Mouse (Mus musculus) brain, embryonic 14.5 days (tissue): Measurements from ENCODE around the gene Adamts16.

Experiments used
- CTCF ChIP-seq: fragments of 200-500 bp; IDR thresholded peaks from 2 replicates; pipeline ENCODE4 v1.5.1; 2012; ENCODE audit warnings: inconsistent platforms, mild to moderate bottlenecking, moderate library complexity, borderline replicate concordance; ENCODE audit not compliant: insufficient read depth, insufficient read length; ENCODE audit errors: extremely low read depth
- POLR2A ChIP-seq: fragments of 200-500 bp; IDR thresholded peaks from 2 replicates; pipeline ENCODE4 v1.6.1; 2012; ENCODE audit warnings: mild to moderate bottlenecking, inconsistent platforms, borderline replicate concordance; ENCODE audit not compliant: poor library complexity, insufficient read depth, insufficient read length, severe bottlenecking; ENCODE audit errors: extremely low read depth

DNA sequence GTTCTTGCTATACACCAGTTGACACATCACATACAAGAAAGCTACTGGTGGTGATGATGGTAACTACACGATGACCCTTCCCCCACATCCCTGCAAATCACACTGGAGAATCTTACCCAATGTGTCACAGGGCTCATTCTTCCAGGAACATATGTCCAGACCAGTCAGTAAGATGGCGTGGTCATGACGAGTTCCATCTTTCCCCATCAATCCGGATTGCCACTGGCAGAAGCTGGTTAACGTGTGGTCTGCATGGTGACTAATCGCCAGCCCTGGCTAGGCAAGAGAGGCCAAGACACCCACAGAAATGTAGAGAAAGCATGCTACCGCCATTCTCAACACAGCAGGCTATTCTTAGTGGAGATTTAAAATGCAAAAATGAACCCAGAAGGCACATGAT is 48.7 kb downstream of the Adamts16 start:
- TF ChIP-seq POLR2A (no peak), CTCF (no peak)
